Mouse (Mus musculus): ENCODE results near the gene Pygm. TPM values are rescaled to one million over a fixed set of nuclear protein-coding genes. Genes with fewer than 3 reads are reported as not detected.

The Pygm gene
- polyA plus RNA-seq, 1 experiment from 2014 or later: 84.3 TPM

DNA sequence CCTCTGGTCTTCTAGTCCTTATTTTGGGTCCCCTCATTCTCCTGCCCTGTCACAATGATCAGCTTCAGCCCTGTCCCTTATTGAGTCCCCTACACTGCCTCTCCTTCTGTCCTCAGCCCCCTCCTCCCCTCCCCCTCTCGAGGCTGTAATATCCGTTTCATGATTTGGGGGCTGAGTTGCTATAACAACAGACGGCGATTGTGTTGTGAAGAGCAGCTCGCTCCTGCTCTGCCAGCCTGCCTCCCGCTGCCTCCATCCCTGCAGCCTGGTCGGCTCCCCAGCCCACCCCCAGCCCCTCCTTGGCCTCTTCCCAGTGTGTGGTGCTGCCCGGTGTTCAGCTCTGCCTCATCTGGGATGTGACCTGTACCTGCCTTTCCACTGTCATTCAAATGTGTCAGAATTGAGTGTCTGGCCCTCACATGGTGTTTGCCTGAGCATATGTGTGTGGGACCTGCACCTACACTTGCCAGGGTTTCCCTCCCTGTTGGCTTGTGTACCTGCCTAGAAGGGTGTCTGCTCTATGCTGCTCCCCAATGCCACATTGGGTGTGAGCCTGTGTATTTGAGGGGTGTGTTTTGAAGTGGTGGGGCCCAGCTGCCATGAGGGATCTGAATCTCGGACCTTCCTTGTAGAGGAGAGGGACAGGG is 32.0 kb downstream of the Pygm start:
- no peak for ATAC-seq (ENCODE audit: low read depth)
- H3K4me2 ChIP-seq (ENCODE audit: low read depth, low read length): no peak overlapping the region
- H3K36me3 ChIP-seq (ENCODE audit: control insufficient read depth, insufficient read depth, low read length): no peaks in the 10 kb centered on the region
- H3K9ac ChIP-seq (ENCODE audit: low read depth, low read length): no peak overlapping the region
- no peak overlapping the region for H3K27ac ChIP-seq (replicated peaks; ENCODE audit: low read depth, low read length)
- H3K4me3 ChIP-seq (ENCODE audit: low read depth, low read length): no peak overlapping the region
- peak; percentile 40 for DNase-seq (ENCODE audit: low spot score)
- 15% methylated on average over 9 of the region's 9 CpGs for WGBS
- peaks cover 4% of the 10 kb centered on the region; the same call in 1 of the 2 replicates for H3K4me1 ChIP-seq (ENCODE audit: control insufficient read depth, insufficient read depth, low read length)
- H3K9me3 ChIP-seq (ENCODE audit: control insufficient read depth, low read length): no peaks in the 10 kb centered on the region
- peaks cover 39% of the 10 kb centered on the region for H3K27me3 ChIP-seq (replicated peaks; ENCODE audit: control insufficient read depth, insufficient read depth, low read length)

DNA sequence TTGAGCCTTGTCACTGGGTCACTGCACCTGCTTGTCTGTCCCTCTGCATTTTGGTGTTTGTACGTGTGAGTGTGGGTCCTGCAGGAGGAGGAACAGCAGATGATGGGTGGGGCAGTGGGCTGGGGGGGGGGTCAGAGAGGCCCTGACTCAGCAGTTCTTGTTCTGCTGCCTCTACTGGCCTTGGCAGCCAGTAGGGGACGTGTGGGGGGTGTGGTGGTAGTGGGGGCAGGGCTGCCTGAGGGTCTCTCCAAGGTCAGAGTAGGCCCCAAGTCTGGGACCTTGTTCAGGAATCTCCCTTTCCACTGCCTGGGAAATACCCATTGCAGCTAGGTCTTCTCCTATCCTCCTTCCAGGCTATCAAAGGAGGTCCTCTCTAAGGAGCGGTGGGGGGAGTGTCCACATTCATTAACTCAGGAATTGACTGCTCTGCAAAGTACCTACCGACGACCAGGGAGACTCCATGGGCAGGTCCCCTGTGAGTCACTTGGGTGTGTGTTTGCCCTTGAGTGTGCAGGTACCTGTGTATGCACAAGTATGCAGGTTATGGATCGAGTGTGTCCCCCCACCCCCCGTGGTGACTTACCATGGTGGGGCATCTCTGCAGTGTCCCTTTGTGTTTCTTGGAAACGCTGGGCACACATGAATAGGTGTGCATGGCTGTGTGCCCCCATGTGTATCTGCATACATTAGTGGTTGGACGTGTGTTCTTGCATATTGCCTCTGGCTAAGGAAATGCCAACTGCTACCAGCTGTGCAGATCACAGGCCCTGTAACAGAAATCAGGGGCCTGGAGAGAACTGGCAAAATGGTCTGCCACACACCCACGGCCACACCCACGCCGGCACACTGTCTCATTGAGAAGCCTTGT is 32.9 kb downstream of the Pygm start:
- Histone ChIP-seq H3K27ac (replicated peaks; ENCODE audit: low read depth, low read length) (no peak overlapping the region), H3K4me1 (ENCODE audit: control insufficient read depth, insufficient read depth, low read length) (peaks cover 4% of the 10 kb centered on the region; the same call in 1 of the 2 replicates), H3K4me3 (ENCODE audit: low read depth, low read length) (no peak overlapping the region), H3K36me3 (ENCODE audit: control insufficient read depth, insufficient read depth, low read length) (no peaks in the 10 kb centered on the region), H3K9ac (ENCODE audit: low read depth, low read length) (no peak overlapping the region), H3K27me3 (replicated peaks; ENCODE audit: control insufficient read depth, insufficient read depth, low read length) (peaks cover 47% of the 10 kb centered on the region), H3K9me3 (ENCODE audit: control insufficient read depth, low read length) (no peaks in the 10 kb centered on the region), H3K4me2 (ENCODE audit: low read depth, low read length) (no peak overlapping the region)
- no peak for DNase-seq (ENCODE audit: low spot score)
- ATAC-seq (ENCODE audit: low read depth): no peak
- WGBS: 67% methylated on average over 12 of the region's 12 CpGs

DNA sequence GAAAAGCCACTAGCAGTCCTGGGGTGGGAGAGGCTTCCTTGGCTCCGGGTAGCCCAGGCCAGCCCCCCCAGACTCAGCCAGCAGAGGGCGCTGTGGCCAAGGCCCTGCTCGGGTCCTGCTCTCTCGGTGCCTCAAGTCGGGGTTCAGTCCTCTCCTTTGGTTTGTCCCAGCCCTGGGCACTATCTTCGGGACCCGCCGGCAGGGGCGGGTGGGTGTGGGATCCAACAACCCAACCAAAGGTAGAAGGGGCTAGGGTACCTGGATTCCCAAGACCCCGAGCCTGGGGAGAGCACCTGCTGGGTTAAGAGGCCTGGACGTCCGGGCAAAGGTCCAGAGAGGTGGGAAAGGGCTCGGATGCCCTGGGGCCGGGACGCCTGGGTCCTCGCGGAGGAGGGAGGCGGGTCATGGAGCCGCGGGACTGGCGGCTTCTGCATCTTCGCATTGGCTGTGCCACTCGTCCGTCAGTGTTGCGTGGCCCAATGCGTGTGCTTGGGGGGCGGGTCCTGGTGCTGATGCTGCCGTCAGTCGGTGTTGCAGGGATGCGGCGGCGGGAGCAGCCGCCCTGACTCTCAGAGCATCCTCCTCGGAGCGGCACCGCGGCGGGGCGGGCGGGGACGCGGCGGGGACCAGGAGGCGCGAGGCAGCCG is 34.2 kb downstream of the Pygm start, which contains the start of gene Nrxn2:
Nrxn2 (plus strand) TSS at position 499 of the 647 bp plus-strand sequence.
- Histone ChIP-seq H3K4me2 (ENCODE audit: low read depth, low read length) (peak within 1 kb of the TSS; percentile 96), H3K27me3 (replicated peaks; ENCODE audit: control insufficient read depth, insufficient read depth, low read length) (peaks cover 51% of the 10 kb centered on the region), H3K9me3 (ENCODE audit: control insufficient read depth, low read length) (no peaks in the 10 kb centered on the region), H3K4me3 (ENCODE audit: low read depth, low read length) (peak within 1 kb of the TSS; percentile 56), H3K27ac (replicated peaks; ENCODE audit: low read depth, low read length) (no peak within 1 kb of the TSS), H3K4me1 (ENCODE audit: control insufficient read depth, insufficient read depth, low read length) (peaks cover 4% of the 10 kb centered on the region; the same call in 1 of the 2 replicates), H3K9ac (ENCODE audit: low read depth, low read length) (peak within 1 kb of the TSS; percentile 54), H3K36me3 (ENCODE audit: control insufficient read depth, insufficient read depth, low read length) (no peaks in the 10 kb centered on the region)
- under 1% methylated on average over 36 of the region's 46 CpGs for WGBS
- ATAC-seq (ENCODE audit: low read depth) (peak; percentile 94), DNase-seq (ENCODE audit: low spot score) (peak; percentile 94)

DNA sequence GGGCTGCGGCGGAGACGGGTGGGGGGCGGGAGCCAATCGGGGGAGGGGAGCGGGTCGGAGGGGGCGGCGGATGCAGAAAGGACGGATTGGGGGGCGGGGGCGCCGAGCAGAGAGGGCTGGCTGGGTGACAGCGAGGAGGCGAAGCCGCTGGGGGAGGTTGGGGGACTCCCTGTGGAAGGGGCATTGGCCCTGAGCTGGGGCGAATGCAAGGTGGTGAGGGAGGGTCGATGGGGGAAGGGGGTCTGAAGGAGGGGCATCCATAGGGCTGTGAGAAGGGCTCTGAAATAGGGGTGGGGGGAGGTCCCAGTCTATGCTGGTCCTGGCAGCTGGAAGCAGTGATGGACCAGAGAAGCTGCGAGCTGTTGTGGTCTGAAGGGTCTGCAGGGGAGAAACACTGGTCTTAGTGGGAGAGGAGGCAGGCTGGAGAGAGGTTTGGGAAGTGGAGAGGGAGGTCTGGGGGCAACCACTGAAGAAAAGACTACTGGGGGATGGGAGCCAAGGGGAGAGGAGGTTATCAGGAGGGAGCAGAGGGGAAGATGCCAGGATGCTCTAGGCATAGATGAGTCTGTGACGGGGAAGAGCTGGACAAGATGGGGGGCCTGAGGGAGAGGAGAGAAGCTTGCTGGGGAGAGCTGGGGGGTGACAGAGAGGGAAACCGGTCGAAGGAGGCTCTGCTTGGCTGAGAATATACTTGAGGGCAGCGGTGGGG is 34.9 kb downstream of the Pygm start:
- no peaks in the 10 kb centered on the region for H3K36me3 ChIP-seq (ENCODE audit: control insufficient read depth, insufficient read depth, low read length)

DNA sequence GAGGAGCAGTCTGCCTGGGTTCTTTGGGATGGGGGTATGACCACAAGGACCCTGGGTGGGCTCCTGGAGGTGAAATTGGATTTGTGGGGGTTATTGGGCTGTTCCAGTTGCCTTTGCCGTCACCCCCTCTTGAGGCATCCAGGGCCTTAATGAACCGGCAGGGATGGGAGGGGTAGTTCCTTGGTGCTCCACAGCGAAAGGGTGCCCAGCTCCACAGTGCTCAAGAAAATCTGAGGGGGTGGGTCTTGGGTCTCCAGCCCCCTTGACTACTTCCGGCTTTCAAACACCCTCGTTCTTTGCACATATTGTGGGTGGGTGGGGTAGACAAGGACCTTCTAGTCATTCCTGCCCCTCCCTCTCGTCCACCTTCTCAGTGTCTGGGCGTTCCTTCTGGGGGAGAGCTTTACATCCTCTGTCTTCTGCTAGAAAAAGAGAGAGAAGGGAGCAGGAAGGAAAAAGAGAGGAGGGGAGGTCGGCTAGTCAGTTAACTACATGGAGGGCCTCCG is 35.7 kb downstream of the Pygm start:
- H3K9ac ChIP-seq (ENCODE audit: low read depth, low read length): no peak overlapping the region
- H3K27me3 ChIP-seq (replicated peaks; ENCODE audit: control insufficient read depth, insufficient read depth, low read length): peaks cover 64% of the 10 kb centered on the region
- no peaks in the 10 kb centered on the region for H3K9me3 ChIP-seq (ENCODE audit: control insufficient read depth, low read length)
- DNase-seq (ENCODE audit: low spot score) (no peak), ATAC-seq (ENCODE audit: low read depth) (no peak)
- WGBS: 58% methylated on average over 9 of the region's 9 CpGs
- H3K4me3 ChIP-seq (ENCODE audit: low read depth, low read length): no peak overlapping the region
- H3K36me3 ChIP-seq (ENCODE audit: control insufficient read depth, insufficient read depth, low read length): no peaks in the 10 kb centered on the region
- no peak overlapping the region for H3K4me2 ChIP-seq (ENCODE audit: low read depth, low read length)
- no peak overlapping the region for H3K27ac ChIP-seq (replicated peaks; ENCODE audit: low read depth, low read length)
- H3K4me1 ChIP-seq (ENCODE audit: control insufficient read depth, insufficient read depth, low read length): peaks cover 4% of the 10 kb centered on the region; the same call in 1 of the 2 replicates

More for the DNA sequence above, 34.9 kb downstream of the Pygm start:
- DNase-seq (ENCODE audit: low spot score) (no peak), ATAC-seq (ENCODE audit: low read depth) (no peak)
- peaks cover 4% of the 10 kb centered on the region; the same call in 1 of the 2 replicates for H3K4me1 ChIP-seq (ENCODE audit: control insufficient read depth, insufficient read depth, low read length)
- peak overlapping the region; percentile 43 for H3K9ac ChIP-seq (ENCODE audit: low read depth, low read length)
- no peak overlapping the region for H3K27ac ChIP-seq (replicated peaks; ENCODE audit: low read depth, low read length)
- 7% methylated on average over 15 of the region's 23 CpGs for WGBS
- peak overlapping the region; percentile 56 for H3K4me3 ChIP-seq (ENCODE audit: low read depth, low read length)
- peak overlapping the region; percentile 96 for H3K4me2 ChIP-seq (ENCODE audit: low read depth, low read length)
- H3K27me3 ChIP-seq (replicated peaks; ENCODE audit: control insufficient read depth, insufficient read depth, low read length): peaks cover 57% of the 10 kb centered on the region
- H3K9me3 ChIP-seq (ENCODE audit: control insufficient read depth, low read length): no peaks in the 10 kb centered on the region

DNA sequence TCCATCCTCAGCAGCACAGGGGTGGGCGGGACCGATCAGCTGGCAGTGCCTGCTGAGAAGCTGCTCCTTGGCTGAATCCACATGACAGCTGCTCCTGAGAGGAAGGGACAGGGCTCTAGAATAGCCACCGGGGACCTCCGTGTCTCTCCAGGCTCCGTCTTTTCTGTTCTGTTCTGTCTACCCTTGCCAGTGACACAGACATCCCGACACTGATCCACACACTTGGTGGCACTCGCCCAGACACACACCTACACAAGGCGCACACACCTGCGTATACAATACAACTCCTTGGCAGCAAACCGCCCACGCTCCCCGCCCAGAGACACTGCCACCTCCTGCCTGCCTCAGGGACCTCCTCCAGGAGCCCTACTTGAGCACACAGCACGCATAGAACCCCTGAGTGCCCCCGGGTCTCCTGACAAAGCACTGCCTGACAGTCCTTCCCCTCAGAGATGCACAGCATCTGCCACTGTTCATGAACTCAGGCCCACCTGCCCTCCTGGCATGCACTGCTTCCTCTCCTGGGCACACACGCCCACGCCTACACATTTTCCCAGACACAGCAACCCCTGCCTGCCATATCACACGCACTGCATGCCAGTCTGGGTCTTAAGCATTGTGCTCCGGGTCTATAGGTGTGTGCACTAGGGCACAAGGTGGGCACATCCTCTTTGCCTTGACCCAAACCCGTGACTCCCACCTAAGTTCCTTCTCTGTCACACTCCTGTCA is 36.4 kb downstream of the Pygm start:
- 55% methylated on average over 19 of the region's 19 CpGs for WGBS
- Histone ChIP-seq H3K27me3 (replicated peaks; ENCODE audit: control insufficient read depth, insufficient read depth, low read length) (peaks cover 71% of the 10 kb centered on the region), H3K36me3 (ENCODE audit: control insufficient read depth, insufficient read depth, low read length) (no peaks in the 10 kb centered on the region), H3K9me3 (ENCODE audit: control insufficient read depth, low read length) (no peaks in the 10 kb centered on the region), H3K4me3 (ENCODE audit: low read depth, low read length) (no peak overlapping the region), H3K9ac (ENCODE audit: low read depth, low read length) (no peak overlapping the region), H3K4me2 (ENCODE audit: low read depth, low read length) (no peak overlapping the region), H3K27ac (replicated peaks; ENCODE audit: low read depth, low read length) (no peak overlapping the region), H3K4me1 (ENCODE audit: control insufficient read depth, insufficient read depth, low read length) (peaks cover 4% of the 10 kb centered on the region; the same call in 1 of the 2 replicates)
- no peak for DNase-seq (ENCODE audit: low spot score)
- no peak for ATAC-seq (ENCODE audit: low read depth)

DNA sequence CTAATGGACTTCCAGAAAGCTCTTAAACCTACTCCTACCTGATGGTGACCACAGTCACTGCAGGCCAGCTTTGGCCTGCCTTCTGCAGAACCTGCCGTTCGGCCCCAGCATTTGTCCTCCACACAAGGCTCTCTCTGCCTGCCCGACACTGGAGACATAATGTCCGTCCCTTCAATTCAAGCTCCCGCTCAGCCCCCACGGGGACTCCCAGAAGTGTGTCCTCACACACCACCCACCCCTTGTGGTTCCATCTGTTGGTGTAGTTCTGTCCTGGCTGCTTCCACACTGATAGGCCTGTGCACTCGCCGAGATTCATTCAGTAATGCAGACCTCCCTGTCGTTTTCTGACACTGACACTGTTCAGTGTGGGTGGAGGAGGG is 37.0 kb downstream of the Pygm start:
- Histone ChIP-seq H3K4me2 (ENCODE audit: low read depth, low read length) (no peak overlapping the region), H3K4me1 (ENCODE audit: control insufficient read depth, insufficient read depth, low read length) (peaks cover 4% of the 10 kb centered on the region; the same call in 1 of the 2 replicates), H3K9me3 (ENCODE audit: control insufficient read depth, low read length) (no peaks in the 10 kb centered on the region), H3K27ac (replicated peaks; ENCODE audit: low read depth, low read length) (no peak overlapping the region), H3K27me3 (replicated peaks; ENCODE audit: control insufficient read depth, insufficient read depth, low read length) (peaks cover 76% of the 10 kb centered on the region), H3K9ac (ENCODE audit: low read depth, low read length) (no peak overlapping the region), H3K4me3 (ENCODE audit: low read depth, low read length) (no peak overlapping the region), H3K36me3 (ENCODE audit: control insufficient read depth, insufficient read depth, low read length) (no peaks in the 10 kb centered on the region)
- DNase-seq (ENCODE audit: low spot score) (no peak), ATAC-seq (ENCODE audit: low read depth) (no peak)
- WGBS: 77% methylated on average over 9 of the region's 9 CpGs

Measured in embryonic facial prominence, embryonic 14.5 days (tissue).